Comparison of ENCODE assay signal across 8 mouse cellular contexts in genomic region chr11:75213372-75214080, GRCm38 (mm10). TPM values are rescaled to one million over a fixed set of nuclear protein-coding genes. Genes with fewer than 3 reads are reported as not detected.
DNase-seq lines count a peak whose midpoint lies in the region; ATAC-seq and TF ChIP-seq lines count a peak whose summit lies in the region.

No protein-coding gene starts in this region.

- TF ChIP-seq POLR2A in CH12.LX (IDR thresholded peaks at IDR 0.05; ENCODE audit: low read depth, low read length) = no peak

- H3K79me2 ChIP-seq in CH12.LX (replicated peaks; ENCODE audit: control insufficient read depth, extremely low read depth, insufficient read depth, poor library complexity, severe bottlenecking) = no peaks in the 10 kb centered on the region

- H3K36me3 ChIP-seq in CH12.LX (replicated peaks in 1 of 2; ENCODE audit: control insufficient read depth in 1 of 2, insufficient read depth in 1 of 2, low read length in 1 of 2) = no peaks in the 10 kb centered on the region
- no peaks in the 10 kb centered on the region for H3K36me3 ChIP-seq in embryonic facial prominence, embryonic 14.5 days (ENCODE audit: control insufficient read depth, insufficient read depth, low read length)
- no peaks in the 10 kb centered on the region for H3K36me3 ChIP-seq in hindbrain, embryonic 16.5 days (ENCODE audit: control insufficient read depth, insufficient read depth, low read length)
- H3K36me3 ChIP-seq in liver, embryonic 11.5 days (ENCODE audit: control insufficient read depth, insufficient read depth, low read length) = no peaks in the 10 kb centered on the region
- no peaks in the 10 kb centered on the region for H3K36me3 ChIP-seq in neural tube, embryonic 11.5 days (ENCODE audit: control insufficient read depth, insufficient read depth, low read length)

- no peak for TF ChIP-seq EP300 in CH12.LX (IDR thresholded peaks at IDR 0.05; ENCODE audit: low read length)

- no peak overlapping the region for H3K9ac ChIP-seq in CH12.LX (ENCODE audit: insufficient read depth, low read depth)
- peak overlapping the region; percentile 65 for H3K9ac ChIP-seq in embryonic facial prominence, embryonic 14.5 days (ENCODE audit: low read depth, low read length)
- H3K9ac ChIP-seq in hindbrain, embryonic 16.5 days (ENCODE audit: low read depth, low read length) = peak overlapping the region; percentile 62
- H3K9ac ChIP-seq in liver, embryonic 11.5 days (ENCODE audit: low read depth, low read length) = peak overlapping the region; percentile 38
- H3K9ac ChIP-seq in neural tube, embryonic 11.5 days (ENCODE audit: low read length) = peak overlapping the region; percentile 30

- DNase-seq in CH12.LX (ENCODE audit: extremely low read depth) = no peak
- DNase-seq in adrenal gland, adult 18-20 months (ENCODE audit: low spot score in 2 of 2) = peak; percentile 48 to 51
- peak; percentile 68 for DNase-seq in embryonic facial prominence, embryonic 14.5 days (ENCODE audit: low spot score)
- DNase-seq in liver, embryonic 11.5 days (ENCODE audit: low spot score) = peak; percentile 58
- DNase-seq in neural tube, embryonic 11.5 days (ENCODE audit: low spot score) = peak; percentile 52
- DNase-seq in frontal cortex, postnatal 25 days (ENCODE audit: low spot score in 2 of 2) = no peak
- no peak for DNase-seq in natural killer cell, adult 2 months (ENCODE audit: low spot score in 2 of 2)

- no peak for TF ChIP-seq RAD21 in CH12.LX (IDR thresholded peaks at IDR 0.05; ENCODE audit: low read depth, low read length)

- H3K4me2 ChIP-seq in CH12.LX (ENCODE audit: insufficient read depth, low read depth, poor library complexity, severe bottlenecking) = no peak overlapping the region
- H3K4me2 ChIP-seq in embryonic facial prominence, embryonic 14.5 days (ENCODE audit: low read depth, low read length) = peak overlapping the region; percentile 59
- H3K4me2 ChIP-seq in hindbrain, embryonic 16.5 days (ENCODE audit: low read length) = peak overlapping the region; percentile 60
- peak overlapping the region; percentile 53 for H3K4me2 ChIP-seq in liver, embryonic 11.5 days
- peak overlapping the region; percentile 49 for H3K4me2 ChIP-seq in neural tube, embryonic 11.5 days (ENCODE audit: low read depth)

- H3K4me3 ChIP-seq in CH12.LX (replicated peaks in 1 of 3; ENCODE audit: low read depth in 2 of 3, low read length in 2 of 3, poor library complexity in 1 of 3) = no peak overlapping the region
- H3K4me3 ChIP-seq in embryonic facial prominence, embryonic 14.5 days (ENCODE audit: low read depth, low read length) = peak overlapping the region; percentile 30
- peak overlapping the region; percentile 35 for H3K4me3 ChIP-seq in hindbrain, embryonic 16.5 days (ENCODE audit: low read length)
- H3K4me3 ChIP-seq in liver, embryonic 11.5 days (ENCODE audit: low read depth, low read length) = peak overlapping the region; percentile 25
- H3K4me3 ChIP-seq in neural tube, embryonic 11.5 days (ENCODE audit: low read depth, low read length) = peak overlapping the region; percentile 22

- in situ Hi-C loops in CH12.LX (cut with MboI; ENCODE audit: low pct_ligation_motif_present, low pct_unique_long_range_greater_than_20kb, low sequenced_read_pairs) = no loop called here

- ATAC-seq in embryonic facial prominence, embryonic 14.5 days (ENCODE audit: low read depth) = peak; percentile 62
- ATAC-seq in hindbrain, embryonic 16.5 days = peak; percentile 55
- ATAC-seq in liver, embryonic 11.5 days (replicated peaks; ENCODE audit: low FRiP score) = peak; percentile 46
- ATAC-seq in neural tube, embryonic 11.5 days (ENCODE audit: insufficient read depth, low FRiP score, low TSS enrichment) = peak; percentile 35; the same call in 1 of the 2 replicates

- peaks cover 4 to 22% of the 10 kb centered on the region in 2 experiments for H3K4me1 ChIP-seq in CH12.LX (ENCODE audit: control insufficient read depth in 1 of 2, insufficient read depth in 2 of 2)
- peaks cover 27% of the 10 kb centered on the region for H3K4me1 ChIP-seq in embryonic facial prominence, embryonic 14.5 days (ENCODE audit: control insufficient read depth, insufficient read depth, low read length)
- H3K4me1 ChIP-seq in hindbrain, embryonic 16.5 days (ENCODE audit: control insufficient read depth, insufficient read depth, low read depth, low read length) = peaks cover 17% of the 10 kb centered on the region
- peaks cover 54% of the 10 kb centered on the region for H3K4me1 ChIP-seq in liver, embryonic 11.5 days (replicated peaks; ENCODE audit: control insufficient read depth, insufficient read depth, low read length)
- peaks cover 7% of the 10 kb centered on the region for H3K4me1 ChIP-seq in neural tube, embryonic 11.5 days (ENCODE audit: control insufficient read depth, insufficient read depth, low read length)

- H3K27ac ChIP-seq in CH12.LX (ENCODE audit: insufficient read depth, low read depth) = no peak overlapping the region
- H3K27ac ChIP-seq in embryonic facial prominence, embryonic 14.5 days (replicated peaks; ENCODE audit: low read depth, low read length) = no peak overlapping the region
- H3K27ac ChIP-seq in hindbrain, embryonic 16.5 days (ENCODE audit: low read depth, low read length) = no peak overlapping the region; the same call in 1 of the 2 replicates
- peak overlapping the region; percentile 58 for H3K27ac ChIP-seq in liver, embryonic 11.5 days (ENCODE audit: low read depth, low read length)
- peak overlapping the region; percentile 58; the same call in 1 of the 2 replicates for H3K27ac ChIP-seq in neural tube, embryonic 11.5 days (ENCODE audit: low read depth, low read length)

- dilution Hi-C loops in CH12.LX (cut with MboI; ENCODE audit: extremely low pct_ligation_motif_present, extremely low pct_unique_long_range_greater_than_20kb, low sequenced_read_pairs) = no loop called here

- H3K9me3 ChIP-seq in CH12.LX (replicated peaks; ENCODE audit: low read length) = peaks cover 2% of the 10 kb centered on the region
- no peaks in the 10 kb centered on the region for H3K9me3 ChIP-seq in embryonic facial prominence, embryonic 14.5 days (ENCODE audit: control insufficient read depth, low read length)
- no peaks in the 10 kb centered on the region for H3K9me3 ChIP-seq in hindbrain, embryonic 16.5 days (ENCODE audit: control insufficient read depth, low read length)
- H3K9me3 ChIP-seq in liver, embryonic 11.5 days (ENCODE audit: control insufficient read depth, low read length) = no peaks in the 10 kb centered on the region
- H3K9me3 ChIP-seq in neural tube, embryonic 11.5 days (ENCODE audit: control insufficient read depth, low read length) = no peaks in the 10 kb centered on the region

- WGBS in embryonic facial prominence, embryonic 14.5 days = 5% methylated on average over 23 of the region's 35 CpGs
- WGBS in hindbrain, embryonic 16.5 days = 5% methylated on average over 33 of the region's 35 CpGs
- WGBS in liver, embryonic 11.5 days = 13% methylated on average over 35 of the region's 35 CpGs
- WGBS in neural tube, embryonic 11.5 days = 1% methylated on average over 34 of the region's 35 CpGs

- TF ChIP-seq CTCF in CH12.LX (conservative IDR thresholded peaks at IDR 0.05 in 1 of 2, IDR thresholded peaks at IDR 0.05 in 1 of 2; ENCODE audit: low read depth in 2 of 2, low read length in 2 of 2) = no peak

- peaks cover 7% of the 10 kb centered on the region for H3K27me3 ChIP-seq in CH12.LX (replicated peaks)
- H3K27me3 ChIP-seq in embryonic facial prominence, embryonic 14.5 days (replicated peaks; ENCODE audit: control insufficient read depth, insufficient read depth, low read length) = no peaks in the 10 kb centered on the region
- no peaks in the 10 kb centered on the region for H3K27me3 ChIP-seq in hindbrain, embryonic 16.5 days (replicated peaks; ENCODE audit: control insufficient read depth, insufficient read depth, low read length)
- H3K27me3 ChIP-seq in liver, embryonic 11.5 days (replicated peaks; ENCODE audit: control insufficient read depth, insufficient read depth, low read length) = 0 out of 2 replicates have a peak, but pooled peaks cover 13% of the 10 kb centered on the region
- H3K27me3 ChIP-seq in neural tube, embryonic 11.5 days (ENCODE audit: control insufficient read depth, insufficient read depth, low read length) = no peaks in the 10 kb centered on the region

RNA-seq across cellular contexts. Expression of gene Rtn4rl1, which starts 19.9 kb away (rescaled TPM):
- total RNA-seq in CH12.LX (2012; rRNA removed) = 0.04 TPM in 2 replicates
- 0.08 TPM in 1 of 2 replicates, not detected in the other for total RNA-seq in CH12.LX (2014; rRNA removed)
- 0.09 and 0.11 TPM in 2 replicates for polyA plus RNA-seq in CH12.LX (2012; ENCODE audit: insufficient read length, low read depth)
- total RNA-seq in adrenal gland, adult 18-20 months (2021) = 10 to 100 TPM; 27.7 to 33.2 TPM
- 4.9 TPM in 2 replicates for polyA plus RNA-seq in embryonic facial prominence, embryonic 14.5 days (2014; fragmentation: Nextera tagmentation; extraction: Ambion mirVana)
- 10.6 and 10.7 TPM in 2 replicates for polyA plus RNA-seq in hindbrain, embryonic 16.5 days (2015; fragmentation: Nextera tagmentation; extraction: Ambion mirVana)
- 1.7 and 2.9 TPM in 2 replicates for polyA plus RNA-seq in liver, embryonic 11.5 days (2014; fragmentation: Nextera tagmentation; extraction: Ambion mirVana)
- 4.5 and 6.0 TPM in 2 replicates for polyA plus RNA-seq in neural tube, embryonic 11.5 days (2014; fragmentation: Nextera tagmentation; extraction: Ambion mirVana)

RNA-seq across cellular contexts. Expression of gene Dph1, which starts 22.5 kb away (rescaled TPM):
- total RNA-seq in CH12.LX (2012; rRNA removed) = 47.7 and 50.6 TPM in 2 replicates
- 56.4 and 57.0 TPM in 2 replicates for total RNA-seq in CH12.LX (2014; rRNA removed)
- polyA plus RNA-seq in CH12.LX (2012; ENCODE audit: insufficient read length, low read depth) = 50.9 and 54.7 TPM in 2 replicates
- total RNA-seq in adrenal gland, adult 18-20 months (2021) = 10 to 100 TPM; 23.4 to 34.5 TPM
- 22.5 and 23.8 TPM in 2 replicates for polyA plus RNA-seq in embryonic facial prominence, embryonic 14.5 days (2014; fragmentation: Nextera tagmentation; extraction: Ambion mirVana)
- 15.4 and 15.7 TPM in 2 replicates for polyA plus RNA-seq in hindbrain, embryonic 16.5 days (2015; fragmentation: Nextera tagmentation; extraction: Ambion mirVana)
- 30.3 and 34.0 TPM in 2 replicates for polyA plus RNA-seq in liver, embryonic 11.5 days (2014; fragmentation: Nextera tagmentation; extraction: Ambion mirVana)
- 19.8 and 21.1 TPM in 2 replicates for polyA plus RNA-seq in neural tube, embryonic 11.5 days (2014; fragmentation: Nextera tagmentation; extraction: Ambion mirVana)

RNA-seq across cellular contexts. Expression of gene Ovca2, which starts 34.9 kb away (rescaled TPM):
- total RNA-seq in CH12.LX (2012; rRNA removed) = 20.7 and 28.4 TPM in 2 replicates
- 68.4 and 86.9 TPM in 2 replicates for total RNA-seq in CH12.LX (2014; rRNA removed)
- 28.6 and 32.1 TPM in 2 replicates for polyA plus RNA-seq in CH12.LX (2012; ENCODE audit: insufficient read length, low read depth)
- total RNA-seq in adrenal gland, adult 18-20 months (2021) = 10 to 100 TPM; 15.9 to 19.8 TPM
- polyA plus RNA-seq in embryonic facial prominence, embryonic 14.5 days (2014; fragmentation: Nextera tagmentation; extraction: Ambion mirVana) = 23.1 and 26.5 TPM in 2 replicates
- polyA plus RNA-seq in hindbrain, embryonic 16.5 days (2015; fragmentation: Nextera tagmentation; extraction: Ambion mirVana) = 14.4 and 14.5 TPM in 2 replicates
- polyA plus RNA-seq in liver, embryonic 11.5 days (2014; fragmentation: Nextera tagmentation; extraction: Ambion mirVana) = 24.9 and 32.1 TPM in 2 replicates
- 32.6 and 37.4 TPM in 2 replicates for polyA plus RNA-seq in neural tube, embryonic 11.5 days (2014; fragmentation: Nextera tagmentation; extraction: Ambion mirVana)

RNA-seq across cellular contexts. Expression of gene Hic1, which starts 44.2 kb away (rescaled TPM):
- total RNA-seq in CH12.LX (2012; rRNA removed) (6.4 and 9.6 TPM in 2 replicates), CH12.LX (2014; rRNA removed) (2.8 and 2.9 TPM in 2 replicates)
- polyA plus RNA-seq in CH12.LX (2012; ENCODE audit: insufficient read length, low read depth) = 4.3 and 5.7 TPM in 2 replicates
- total RNA-seq in adrenal gland, adult 18-20 months (2021) = 10 to 100 TPM in 1 of 2 experiments, 1 to 10 TPM in 1; 5.4 to 13.1 TPM
- 13.1 and 17.8 TPM in 2 replicates for polyA plus RNA-seq in embryonic facial prominence, embryonic 14.5 days (2014; fragmentation: Nextera tagmentation; extraction: Ambion mirVana)
- polyA plus RNA-seq in hindbrain, embryonic 16.5 days (2015; fragmentation: Nextera tagmentation; extraction: Ambion mirVana) = 1.9 and 2.2 TPM in 2 replicates
- polyA plus RNA-seq in liver, embryonic 11.5 days (2014; fragmentation: Nextera tagmentation; extraction: Ambion mirVana) = 2.7 and 3.2 TPM in 2 replicates
- polyA plus RNA-seq in neural tube, embryonic 11.5 days (2014; fragmentation: Nextera tagmentation; extraction: Ambion mirVana) = 4.1 and 4.9 TPM in 2 replicates

Comparison
In these comparisons a context has a peak if more than half of its experiments do, and no peak if none do; other contexts are left out.
1. DNase-seq: peak in adrenal gland, adult 18-20 months (2 of 2), embryonic facial prominence, embryonic 14.5 days (single experiment), liver, embryonic 11.5 days (single experiment) and neural tube, embryonic 11.5 days (single experiment); none in CH12.LX (single experiment), frontal cortex, postnatal 25 days (0 of 2) and natural killer cell, adult 2 months (0 of 2).
2. H3K27ac ChIP-seq: peak in liver, embryonic 11.5 days (single experiment) and neural tube, embryonic 11.5 days (single experiment); none in CH12.LX (single experiment), embryonic facial prominence, embryonic 14.5 days (single experiment) and hindbrain, embryonic 16.5 days (single experiment).
3. H3K4me3 ChIP-seq: peak in embryonic facial prominence, embryonic 14.5 days (single experiment), hindbrain, embryonic 16.5 days (single experiment), liver, embryonic 11.5 days (single experiment) and neural tube, embryonic 11.5 days (single experiment); none in CH12.LX (0 of 3).
4. Peak in every context shown above with its lines, with median percentiles within 50 percentile points of each other: ATAC-seq.